In the genomic region with DNA sequence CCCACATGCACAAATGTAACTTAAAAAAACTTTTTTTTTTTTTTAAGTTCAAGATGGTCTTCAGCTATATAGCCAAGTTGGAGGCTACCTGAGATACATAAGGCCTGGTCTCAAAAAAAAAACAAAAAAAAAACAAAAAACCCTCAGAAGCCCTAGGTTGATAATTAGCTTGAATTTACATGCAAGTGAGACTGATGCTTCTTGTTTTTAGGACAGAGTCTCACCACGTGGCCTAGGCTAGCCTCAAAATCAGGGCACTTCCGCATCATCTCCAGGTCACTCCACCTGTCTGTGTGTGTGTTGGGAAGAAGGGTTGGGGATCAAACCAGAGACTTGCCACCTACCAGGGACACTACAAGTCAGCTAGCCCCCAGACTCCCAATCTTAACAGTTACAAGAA, we compare ENCODE assay signal across 12 mouse cellular contexts. TPM values are rescaled to one million over a fixed set of nuclear protein-coding genes. Genes with fewer than 3 reads are reported as not detected.
DNase-seq lines count a peak whose midpoint lies in the region; ATAC-seq and TF ChIP-seq lines count a peak whose summit lies in the region.
"Had no signal": no experiment of that assay in that cellular context is flagged by ENCODE, and none has a peak within 500 bp of the region (broad histone marks: within the 10 kb centered on the region; RNA-seq: fewer than 3 reads in every experiment).

A gene (minus strand): TSS at position 112 of the 400 bp plus-strand sequence.

- H3K27ac ChIP-seq in heart, postnatal 0 days (ENCODE audit: low read depth) = peak within 1 kb of the TSS; percentile 68
- H3K27ac ChIP-seq in midbrain, embryonic 15.5 days = no peak within 1 kb of the TSS
- no peak within 1 kb of the TSS for H3K27ac ChIP-seq in midbrain, postnatal 0 days (ENCODE audit: low read depth, low read length)
- H3K27ac ChIP-seq in embryonic facial prominence, embryonic 15.5 days (replicated peaks) = peak within 1 kb of the TSS; percentile 59; the same call in 1 of the 2 replicates
- peak within 1 kb of the TSS; percentile 74 for H3K27ac ChIP-seq in small intestine, adult 2 months (ENCODE audit: insufficient read depth, low read depth, low read length)
- H3K27ac ChIP-seq: heart, adult 2 months had no signal

- H3K4me3 ChIP-seq in heart, postnatal 0 days (ENCODE audit: low read depth, low read length) = peak within 1 kb of the TSS; percentile 23
- H3K4me3 ChIP-seq in midbrain, embryonic 15.5 days = no peak within 1 kb of the TSS
- H3K4me3 ChIP-seq in midbrain, postnatal 0 days (ENCODE audit: low read depth, low read length) = no peak within 1 kb of the TSS
- H3K4me3 ChIP-seq in embryonic facial prominence, embryonic 15.5 days (replicated peaks) = no peak within 1 kb of the TSS
- no peak within 1 kb of the TSS for H3K4me3 ChIP-seq in small intestine, adult 2 months (ENCODE audit: low read depth, low read length)
- H3K4me3 ChIP-seq: heart, adult 2 months had no signal

- WGBS in heart, postnatal 0 days = 92% methylated on average over 2 of the region's 2 CpGs
- 81% methylated on average over 2 of the region's 2 CpGs for WGBS in midbrain, embryonic 15.5 days
- WGBS in midbrain, postnatal 0 days = 85% methylated on average over 2 of the region's 2 CpGs
- 84% methylated on average over 2 of the region's 2 CpGs for WGBS in embryonic facial prominence, embryonic 15.5 days
- 72% methylated on average over 2 of the region's 2 CpGs for WGBS in small intestine, adult 2 months

- ATAC-seq in heart, postnatal 0 days (ENCODE audit: insufficient read depth, low read depth) = no peak
- no peak for ATAC-seq in midbrain, embryonic 15.5 days (replicated peaks)
- no peak for ATAC-seq in midbrain, postnatal 0 days (ENCODE audit: low FRiP score)
- ATAC-seq in embryonic facial prominence, embryonic 15.5 days (ENCODE audit: insufficient number of reproducible peaks, low FRiP score, low TSS enrichment, low read depth) = no peak

- H3K9ac ChIP-seq in heart, postnatal 0 days (replicated peaks; ENCODE audit: low read depth, low read length) = peak within 1 kb of the TSS; percentile 22; the same call in 1 of the 2 replicates
- H3K9ac ChIP-seq in midbrain, embryonic 15.5 days = no peak within 1 kb of the TSS
- H3K9ac ChIP-seq in midbrain, postnatal 0 days (replicated peaks; ENCODE audit: low read length, poor library complexity, severe bottlenecking) = no peak within 1 kb of the TSS
- H3K9ac ChIP-seq in embryonic facial prominence, embryonic 15.5 days = no peak within 1 kb of the TSS

- H3K27me3 ChIP-seq in heart, postnatal 0 days (ENCODE audit: control insufficient read depth, insufficient read depth, low read length) = no peaks in the 10 kb centered on the region
- no peaks in the 10 kb centered on the region for H3K27me3 ChIP-seq in midbrain, embryonic 15.5 days (replicated peaks)
- H3K27me3 ChIP-seq in midbrain, postnatal 0 days (ENCODE audit: insufficient read depth, low read length) = no peaks in the 10 kb centered on the region
- H3K27me3 ChIP-seq in embryonic facial prominence, embryonic 15.5 days = no peaks in the 10 kb centered on the region
- H3K27me3 ChIP-seq in small intestine, adult 2 months (ENCODE audit: control insufficient read depth, insufficient read depth, low read length) = no peaks in the 10 kb centered on the region

- no peak for TF ChIP-seq POLR2A in small intestine, adult 2 months (IDR thresholded peaks at IDR 0.05; ENCODE audit: low read depth, low read length)

- no peaks in the 10 kb centered on the region for H3K36me3 ChIP-seq in heart, postnatal 0 days (replicated peaks; ENCODE audit: control insufficient read depth, insufficient read depth, low read length)
- H3K36me3 ChIP-seq in midbrain, embryonic 15.5 days (replicated peaks) = no peaks in the 10 kb centered on the region
- H3K36me3 ChIP-seq in midbrain, postnatal 0 days (ENCODE audit: insufficient read depth, low read length) = peaks cover 11% of the 10 kb centered on the region; the same call in 1 of the 2 replicates
- H3K36me3 ChIP-seq in embryonic facial prominence, embryonic 15.5 days = peaks cover 10% of the 10 kb centered on the region; the same call in 1 of the 2 replicates
- peaks cover 7% of the 10 kb centered on the region; the same call in 1 of the 2 replicates for H3K36me3 ChIP-seq in small intestine, adult 2 months (ENCODE audit: control insufficient read depth, insufficient read depth, low read length)

- H3K4me1 ChIP-seq in heart, postnatal 0 days (ENCODE audit: control insufficient read depth, insufficient read depth) = 0 out of 2 replicates have a peak, but pooled peaks cover 10% of the 10 kb centered on the region
- H3K4me1 ChIP-seq in midbrain, embryonic 15.5 days = peaks cover 16% of the 10 kb centered on the region
- H3K4me1 ChIP-seq in midbrain, postnatal 0 days (ENCODE audit: insufficient read depth, low read length) = no peaks in the 10 kb centered on the region
- H3K4me1 ChIP-seq in embryonic facial prominence, embryonic 15.5 days = peaks cover 24% of the 10 kb centered on the region
- no peaks in the 10 kb centered on the region; the same call in 1 of the 2 replicates for H3K4me1 ChIP-seq in small intestine, adult 2 months (ENCODE audit: control insufficient read depth, insufficient read depth, insufficient read length, low read length)

- intact Hi-C loops in heart, postnatal 14 days (cut with DNase I) = loop anchor here (10.0 kb wide), 1 partner anchor 323 kb away; no protein-coding TSS in a partner anchor

- no peak for TF ChIP-seq EP300 in heart, postnatal 0 days (IDR thresholded peaks at IDR 0.05; ENCODE audit: low read depth)

- peak within 1 kb of the TSS; percentile 48 for H3K4me2 ChIP-seq in heart, postnatal 0 days (ENCODE audit: low read depth, low read length)
- H3K4me2 ChIP-seq in midbrain, embryonic 15.5 days = no peak within 1 kb of the TSS
- no peak within 1 kb of the TSS for H3K4me2 ChIP-seq in midbrain, postnatal 0 days (ENCODE audit: low read depth, low read length, poor library complexity, severe bottlenecking)
- no peak within 1 kb of the TSS for H3K4me2 ChIP-seq in embryonic facial prominence, embryonic 15.5 days (replicated peaks)

- no peak for DNase-seq in heart, postnatal 0 days (ENCODE audit: low spot score)
- no peak for DNase-seq in heart, postnatal 14 days
- no peak for DNase-seq in midbrain, postnatal 0 days (ENCODE audit: low spot score)
- no peak for DNase-seq in layer of hippocampus, adult 9-10 months (ENCODE audit: low spot score)
- no peak for DNase-seq in cerebellum, adult 11-12 months
- DNase-seq: cerebellum, adult 18-20 months; heart, adult 2 months; lung, postnatal 10 days had no signal

- H3K9me3 ChIP-seq in heart, postnatal 0 days (replicated peaks; ENCODE audit: control insufficient read depth, low read length) = no peaks in the 10 kb centered on the region
- H3K9me3 ChIP-seq in midbrain, embryonic 15.5 days = no peaks in the 10 kb centered on the region
- H3K9me3 ChIP-seq in midbrain, postnatal 0 days (ENCODE audit: low read length) = no peaks in the 10 kb centered on the region
- H3K9me3 ChIP-seq in embryonic facial prominence, embryonic 15.5 days (replicated peaks) = no peaks in the 10 kb centered on the region
- H3K9me3 ChIP-seq: G1E had no signal

- TF ChIP-seq CTCF in heart, postnatal 0 days (IDR thresholded peaks at IDR 0.05; ENCODE audit: low read depth) = no peak
- TF ChIP-seq CTCF in midbrain, postnatal 0 days (IDR thresholded peaks at IDR 0.05) = no peak
- no peak for TF ChIP-seq CTCF in small intestine, adult 2 months (IDR thresholded peaks at IDR 0.05; ENCODE audit: extremely low read depth, insufficient read length, insufficient replicate concordance, low read depth, low read length)

RNA-seq across cellular contexts. Expression of the gene that starts here (rescaled TPM):
- 0.12 TPM in 1 of 2 replicates, not detected in the other for total RNA-seq in heart, postnatal 0 days (2014; rRNA removed; ENCODE audit: low replicate concordance)
- 3.2 and 3.8 TPM in 2 replicates for polyA plus RNA-seq in heart, postnatal 0 days (2015; fragmentation: Nextera tagmentation; extraction: Ambion mirVana)
- total RNA-seq in heart, postnatal 14 days (2021) = 1 to 10 TPM; 1.5 to 1.6 TPM
- polyA plus RNA-seq in midbrain, embryonic 15.5 days (2015; fragmentation: Nextera tagmentation; extraction: Ambion mirVana) = 11.3 and 11.6 TPM in 2 replicates
- 0.94 and 0.99 TPM in 2 replicates for total RNA-seq in midbrain, postnatal 0 days (2014; rRNA removed)
- 2.8 and 2.9 TPM in 2 replicates for polyA plus RNA-seq in midbrain, postnatal 0 days (2015; fragmentation: Nextera tagmentation; extraction: Ambion mirVana)
- 8.4 and 9.7 TPM in 2 replicates for polyA plus RNA-seq in embryonic facial prominence, embryonic 15.5 days (2015; fragmentation: Nextera tagmentation; extraction: Ambion mirVana)
- 0.37 and 0.42 TPM in 2 replicates for polyA plus RNA-seq in small intestine, adult 2 months (2012; rRNA removed)

Comparison
In these comparisons a context has a peak if more than half of its experiments do, and no peak if none do; other contexts are left out.
1. H3K27ac ChIP-seq: peak in heart, postnatal 0 days (single experiment), embryonic facial prominence, embryonic 15.5 days (single experiment) and small intestine, adult 2 months (single experiment); none in midbrain, embryonic 15.5 days (single experiment) and midbrain, postnatal 0 days (single experiment).